Mouse (Mus musculus): ENCODE results near the gene Olfr55. TPM values are rescaled to one million over a fixed set of nuclear protein-coding genes. Genes with fewer than 3 reads are reported as not detected.
"Not testable (repeated sequence)": the region's sequence is repeated elsewhere in the genome, so short reads cannot be mapped to it uniquely, and the experiment has no call there.

Gene Olfr55
- total RNA-seq (2017) = not detected in 3 replicates

GRCm38 (mm10) chr17:33168147-33168546 is at the start of gene Olfr55:
Olfr55 (plus strand) TSS chr17:33168447.
- ATAC-seq (replicated peaks; ENCODE audit: insufficient number of reproducible peaks, low FRiP score, low TSS enrichment, poor library complexity, severe bottlenecking) = not testable (repeated sequence)

DNA sequence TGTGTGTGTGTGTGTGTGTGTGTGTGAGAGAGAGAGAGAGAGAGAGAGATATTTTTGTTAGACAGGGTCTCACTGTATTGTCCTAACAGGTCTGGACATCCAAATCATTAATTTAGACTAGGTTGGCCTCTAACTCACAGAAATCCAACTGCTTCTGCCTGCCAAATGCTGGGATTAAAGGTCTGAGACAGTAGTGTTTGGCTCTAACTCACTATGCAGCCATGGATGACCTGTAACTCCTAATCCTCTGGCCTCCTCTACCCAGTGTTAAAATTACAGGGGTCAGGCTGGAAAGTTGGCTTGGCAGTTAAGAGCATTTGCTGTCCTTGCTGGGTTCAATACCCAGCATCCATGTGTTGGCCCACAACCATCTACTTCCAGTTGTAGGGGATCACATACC is 43.7 kb upstream of the Olfr55 start:
- no peak for ATAC-seq (replicated peaks; ENCODE audit: insufficient number of reproducible peaks, low FRiP score, low TSS enrichment, poor library complexity, severe bottlenecking)

- ATAC-seq (replicated peaks; ENCODE audit: insufficient number of reproducible peaks, low FRiP score, low TSS enrichment, poor library complexity, severe bottlenecking) = no peak
Measured at GRCm38 (mm10) chr17:33126257-33126656, 42.0 kb upstream of the Olfr55 start.

GRCm38 (mm10) chr17:33139261-33139820 is 28.9 kb upstream of the Olfr55 start, which contains the start of gene Morc2b:
Morc2b (minus strand) TSS chr17:33139683.
- no peak for ATAC-seq (replicated peaks; ENCODE audit: insufficient number of reproducible peaks, low FRiP score, low TSS enrichment, poor library complexity, severe bottlenecking)

- not testable (repeated sequence) for ATAC-seq (replicated peaks; ENCODE audit: insufficient number of reproducible peaks, low FRiP score, low TSS enrichment, poor library complexity, severe bottlenecking)
Measured at GRCm38 (mm10) chr17:33191002-33191401, 22.8 kb downstream of the Olfr55 start, which contains the start of gene Olfr239. Olfr239 (plus strand) TSS chr17:33191302.

- ATAC-seq (replicated peaks; ENCODE audit: insufficient number of reproducible peaks, low FRiP score, low TSS enrichment, poor library complexity, severe bottlenecking) = no peak
Measured at GRCm38 (mm10) chr17:33221590-33221989, 53.3 kb downstream of the Olfr55 start, which contains the start of gene Olfr1564. Olfr1564 (minus strand) TSS chr17:33221690.

Other genes starting within 250 kb of the Olfr55 start
- gene Cyp4f13, start 221.0 kb upstream of the Olfr55 start, total RNA-seq (2017) = 25.2 to 40.9 TPM (median 37.7 TPM) in 3 replicates
- gene Zfp472, start 202.6 kb upstream of the Olfr55 start, total RNA-seq (2017) = 26.2 to 29.4 TPM (median 26.4 TPM) in 3 replicates
- 14.0 to 27.0 TPM (median 15.5 TPM) in 3 replicates for gene Zfp952, start 175.3 kb upstream of the Olfr55 start, total RNA-seq (2017)
- gene Zfp763, start 135.0 kb upstream of the Olfr55 start, total RNA-seq (2017) = 1.3 to 7.7 TPM (median 3.2 TPM) in 3 replicates
- gene 4921501E09Rik, start 100.4 kb upstream of the Olfr55 start, total RNA-seq (2017) = not detected in 3 replicates
- 3.7 to 8.6 TPM (median 5.7 TPM) in 3 replicates for gene Zfp563, start 79.1 kb upstream of the Olfr55 start, total RNA-seq (2017)
- not detected in 3 replicates for gene Morc2b, start 28.8 kb upstream of the Olfr55 start, total RNA-seq (2017)
- gene Olfr239, start 22.9 kb downstream of the Olfr55 start, total RNA-seq (2017) = not detected in 3 replicates
- not detected in 3 replicates for gene Olfr1564, start 53.2 kb downstream of the Olfr55 start, total RNA-seq (2017)
- gene Zfp955a, start 86.7 kb downstream of the Olfr55 start, total RNA-seq (2017) = 11.0 to 16.6 TPM (median 14.2 TPM) in 3 replicates
- gene Olfr63, start 96.2 kb downstream of the Olfr55 start, total RNA-seq (2017) = not detected in 3 replicates
- 4.2 to 10.9 TPM (median 6.7 TPM) in 3 replicates for gene Zfp955b, start 121.1 kb downstream of the Olfr55 start, total RNA-seq (2017)
- gene Zfp81, start 190.4 kb downstream of the Olfr55 start, total RNA-seq (2017) = 9.0 to 12.1 TPM (median 10.7 TPM) in 3 replicates
- gene Zfp101, start 226.2 kb downstream of the Olfr55 start, total RNA-seq (2017) = 8.7 to 17.7 TPM (median 10.2 TPM) in 3 replicates

Measured in monocyte, adult 5-6 weeks (primary cell).